Comparison of ENCODE assay signal across 12 mouse cellular contexts in the genomic region with DNA sequence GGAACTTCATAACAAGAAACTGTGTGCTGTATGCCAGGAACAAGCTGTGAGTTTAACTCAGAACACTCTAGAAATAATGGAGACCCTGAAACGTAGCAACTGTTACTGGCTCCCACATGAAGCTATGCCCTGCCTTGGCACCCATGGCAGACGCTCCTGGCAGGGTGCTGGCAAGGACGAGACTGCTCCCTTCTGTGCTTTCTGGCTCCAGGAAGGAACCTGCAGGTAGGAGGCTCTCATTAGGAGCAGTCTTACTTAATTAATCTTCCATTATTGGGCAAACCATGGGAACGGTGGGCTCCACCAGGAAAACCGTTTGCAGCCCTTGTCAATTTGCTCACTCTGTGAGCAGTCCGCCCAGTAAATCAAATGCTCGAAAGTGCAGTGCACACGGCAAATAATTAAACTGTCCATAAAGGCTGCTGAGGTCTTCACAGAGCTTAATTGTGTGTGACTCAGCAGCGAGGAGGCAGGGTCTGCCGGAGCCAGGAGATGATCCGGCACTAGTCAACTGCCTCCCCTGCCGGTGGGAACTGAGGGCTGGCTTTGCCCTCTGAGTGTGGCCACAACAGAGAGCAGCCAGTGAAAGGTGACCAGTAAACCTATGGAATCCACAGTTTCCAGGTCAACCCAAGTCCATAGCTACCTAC.
DNase-seq lines count a peak whose midpoint lies in the region; ATAC-seq lines count a peak whose summit lies in the region.
"Had no signal": no experiment of that assay in that cellular context is flagged by ENCODE, and none has a peak within 500 bp of the region (broad histone marks: within the 10 kb centered on the region; RNA-seq: fewer than 3 reads in every experiment).

No protein-coding gene starts in this region.

- WGBS in hindbrain, embryonic 15.5 days, result 15% methylated on average over 12 of the region's 12 CpGs
- 65% methylated on average over 12 of the region's 12 CpGs for WGBS in hindbrain, embryonic 10.5 days

- peak; percentile 80 for ATAC-seq in hindbrain, embryonic 15.5 days (ENCODE audit: low FRiP score, low read depth)
- no peak for ATAC-seq in megakaryocyte-erythroid progenitor cell, adult 5-6 weeks (replicated peaks; ENCODE audit: low FRiP score, low TSS enrichment, poor library complexity, severe bottlenecking)
- no peak for ATAC-seq in erythroid progenitor cell, adult 5-6 weeks (replicated peaks; ENCODE audit: low FRiP score, poor library complexity, severe bottlenecking)

- H3K4me1 ChIP-seq in hindbrain, embryonic 15.5 days (replicated peaks), result peaks cover 19% of the 10 kb centered on the region
- H3K4me1 ChIP-seq in hindbrain, embryonic 10.5 days (replicated peaks), result peaks cover 17% of the 10 kb centered on the region; the same call in 1 of the 2 replicates
- H3K4me1 ChIP-seq: heart, embryonic 12.5 days had no signal

- no peak overlapping the region for H3K4me3 ChIP-seq in hindbrain, embryonic 15.5 days
- H3K4me3 ChIP-seq in hindbrain, embryonic 10.5 days, result no peak overlapping the region
- H3K4me3 ChIP-seq: erythroblast, embryonic 14.5 days; heart, embryonic 12.5 days had no signal

- no peak overlapping the region; the same call in 1 of the 2 replicates for H3K27ac ChIP-seq in hindbrain, embryonic 15.5 days (replicated peaks)
- H3K27ac ChIP-seq in hindbrain, embryonic 10.5 days, result no peak overlapping the region
- H3K27ac ChIP-seq: macrophage had no signal

- no peaks in the 10 kb centered on the region for H3K36me3 ChIP-seq in hindbrain, embryonic 15.5 days
- no peaks in the 10 kb centered on the region for H3K36me3 ChIP-seq in hindbrain, embryonic 10.5 days
- H3K36me3 ChIP-seq: heart, embryonic 12.5 days had no signal

- no peak for DNase-seq in hindbrain, embryonic 10.5 days (ENCODE audit: low spot score)
- peak; percentile 70 for DNase-seq in brain, adult 2 months (ENCODE audit: low read depth, low spot score)
- peak; percentile 57 to 62 for DNase-seq in cerebellum, postnatal 36 days
- peak; percentile 41 to 46 for DNase-seq in layer of hippocampus, postnatal 10 days (ENCODE audit: low spot score in 2 of 2)
- no peak for DNase-seq in gastrocnemius, postnatal 14 days
- DNase-seq: kidney, adult 11 months had no signal

- H3K27me3 ChIP-seq in hindbrain, embryonic 15.5 days, result no peaks in the 10 kb centered on the region
- H3K27me3 ChIP-seq in hindbrain, embryonic 10.5 days (ENCODE audit: insufficient read depth, poor library complexity, severe bottlenecking), result no peaks in the 10 kb centered on the region; the same call in 1 of the 2 replicates
- H3K27me3 ChIP-seq: heart, embryonic 12.5 days had no signal

- 0 out of 2 replicates have a peak overlapping the region, but pooled peaks have one; percentile 2 for H3K4me2 ChIP-seq in hindbrain, embryonic 15.5 days
- H3K4me2 ChIP-seq: heart, embryonic 12.5 days had no signal

- H3K9me3 ChIP-seq in hindbrain, embryonic 15.5 days, result no peaks in the 10 kb centered on the region
- H3K9me3 ChIP-seq in hindbrain, embryonic 10.5 days, result no peaks in the 10 kb centered on the region
- H3K9me3 ChIP-seq: heart, embryonic 12.5 days had no signal

- no peak overlapping the region for H3K9ac ChIP-seq in hindbrain, embryonic 15.5 days
- H3K9ac ChIP-seq: heart, embryonic 12.5 days had no signal

- intact Hi-C loops in gastrocnemius, postnatal 14 days (cut with DNase I; ENCODE audit: low total_unique reads), result no loop called here

Comparison
In these comparisons a context has a peak if more than half of its experiments do, and no peak if none do; other contexts are left out.
1. DNase-seq: peak in brain, adult 2 months (single experiment), cerebellum, postnatal 36 days (2 of 2) and layer of hippocampus, postnatal 10 days (2 of 2); none in hindbrain, embryonic 10.5 days (single experiment) and gastrocnemius, postnatal 14 days (single experiment).